Mouse (Mus musculus): ENCODE results near the gene Fbxl17. TPM values are rescaled to one million over a fixed set of nuclear protein-coding genes. Genes with fewer than 3 reads are reported as not detected.

Gene Fbxl17
- total RNA-seq, 2 experiments from 2014 or later = 39.8 to 43.7 TPM

DNA sequence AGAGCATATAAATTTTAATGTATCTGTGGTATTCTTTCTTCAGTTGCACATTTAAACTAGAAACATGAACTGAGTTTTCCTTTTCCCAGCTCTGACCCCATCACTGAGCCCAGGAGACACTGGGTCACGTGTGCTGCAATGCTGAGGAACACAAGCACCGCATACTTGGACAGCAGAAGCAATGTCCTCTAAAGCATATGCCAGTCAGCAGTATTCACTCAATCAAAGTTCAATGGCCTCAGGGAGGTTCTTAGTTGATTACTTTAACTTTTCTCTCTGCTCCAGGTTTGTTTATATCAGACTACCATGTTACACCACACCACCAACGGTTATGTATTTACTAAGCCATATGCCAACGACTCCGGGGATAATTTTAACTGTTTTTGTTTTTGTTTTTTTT, 318.2 kb downstream of the Fbxl17 start:
- intact Hi-C loops (cut with DNase I) = no loop called here
- no peak for DNase-seq

DNA sequence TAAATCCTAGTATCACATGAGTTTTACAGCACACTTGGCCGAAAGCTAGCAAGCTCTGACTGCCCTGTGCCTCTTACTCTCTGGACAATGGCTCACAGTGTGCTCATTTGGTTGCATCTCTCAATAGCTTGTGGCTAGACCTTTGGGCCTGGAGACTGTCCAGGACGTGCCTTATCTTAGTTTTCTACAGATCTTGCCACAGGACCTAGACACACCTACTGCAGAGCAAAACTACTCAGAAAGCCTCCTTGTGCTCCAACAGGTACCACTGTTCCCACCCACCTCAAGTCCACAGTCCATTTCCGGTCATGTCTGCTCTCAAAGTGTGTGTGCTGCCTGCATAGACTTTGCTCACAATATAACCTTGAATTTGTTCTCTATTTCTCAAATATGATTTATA, 319.8 kb downstream of the Fbxl17 start:
- no peak for DNase-seq
- intact Hi-C loops (cut with DNase I) = no loop called here

GRCm38 (mm10) chr17:63178331-63178730, 321.5 kb downstream of the Fbxl17 start:
- DNase-seq = no peak
- intact Hi-C loops (cut with DNase I) = no loop called here

- DNase-seq = no peak
- intact Hi-C loops (cut with DNase I) = no loop called here
Measured at GRCm38 (mm10) chr17:63176411-63176810, 323.4 kb downstream of the Fbxl17 start.

- intact Hi-C loops (cut with DNase I) = no loop called here
- DNase-seq = no peak
Measured at GRCm38 (mm10) chr17:63172697-63173096, 327.1 kb downstream of the Fbxl17 start.

GRCm38 (mm10) chr17:63171890-63172491, 327.8 kb downstream of the Fbxl17 start:
- no peak for DNase-seq
- intact Hi-C loops (cut with DNase I) = no loop called here

GRCm38 (mm10) chr17:63171264-63171663, 328.6 kb downstream of the Fbxl17 start:
- intact Hi-C loops (cut with DNase I) = no loop called here
- no peak for DNase-seq

DNA sequence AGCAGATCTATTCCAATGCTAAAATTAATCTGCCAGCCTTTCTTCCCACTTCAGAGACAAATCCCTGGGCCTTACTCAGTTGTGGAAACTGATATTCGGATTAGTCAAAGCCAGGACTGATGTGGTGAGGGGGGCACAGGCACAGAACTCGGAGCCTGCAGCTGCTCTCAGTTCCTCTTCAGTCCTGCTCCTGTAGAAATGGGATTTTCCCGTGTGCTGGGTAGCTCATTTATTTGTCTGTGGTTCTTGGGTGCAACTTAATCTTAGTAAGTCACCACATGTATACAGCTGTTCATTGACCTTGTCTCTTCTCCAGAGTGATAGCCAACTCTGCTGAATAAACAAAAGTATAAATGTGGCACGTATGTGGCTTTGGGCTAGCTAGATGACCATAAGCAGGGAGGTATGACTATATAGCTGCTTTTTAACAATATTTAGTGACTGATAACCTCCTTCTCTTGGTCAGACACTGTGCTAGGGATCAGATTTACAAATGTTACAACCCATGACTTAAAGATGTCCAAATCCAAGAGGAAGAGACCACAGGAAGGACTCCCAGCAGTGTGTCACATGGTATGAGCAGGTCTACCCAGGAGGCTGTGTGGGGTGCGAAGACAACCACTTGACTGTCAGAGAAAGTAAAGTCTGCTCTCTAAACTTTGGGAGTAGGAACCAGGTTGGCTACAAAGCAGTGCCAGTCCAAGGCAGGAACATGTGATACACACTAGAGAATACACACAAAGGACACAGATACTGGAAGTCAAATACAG, 331.6 kb downstream of the Fbxl17 start:
- intact Hi-C loops (cut with DNase I) = no loop called here

DNA sequence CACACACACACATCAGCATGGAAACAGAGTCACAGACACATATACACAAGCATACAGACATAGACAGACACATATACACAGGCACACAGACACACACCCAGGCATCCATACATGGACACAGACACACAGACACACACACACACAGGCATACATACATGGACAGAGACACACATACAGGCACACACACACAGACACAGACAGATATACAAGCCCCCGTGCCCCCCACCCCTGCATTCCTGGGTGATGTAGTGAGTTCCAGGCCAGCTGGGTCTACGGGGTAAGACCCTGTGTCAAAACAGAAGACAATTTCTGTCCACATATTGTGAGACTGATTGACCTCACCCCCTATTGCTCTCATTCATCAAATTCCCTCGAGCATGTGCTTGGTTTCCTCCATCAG, 332.6 kb downstream of the Fbxl17 start:
- intact Hi-C loops (cut with DNase I) = no loop called here
- no peak for DNase-seq

More for the DNA sequence above, 331.6 kb downstream of the Fbxl17 start:
- DNase-seq = no peak

GRCm38 (mm10) chr17:63166692-63167091, 333.1 kb downstream of the Fbxl17 start:
- intact Hi-C loops (cut with DNase I) = no loop called here
- DNase-seq = no peak

DNA sequence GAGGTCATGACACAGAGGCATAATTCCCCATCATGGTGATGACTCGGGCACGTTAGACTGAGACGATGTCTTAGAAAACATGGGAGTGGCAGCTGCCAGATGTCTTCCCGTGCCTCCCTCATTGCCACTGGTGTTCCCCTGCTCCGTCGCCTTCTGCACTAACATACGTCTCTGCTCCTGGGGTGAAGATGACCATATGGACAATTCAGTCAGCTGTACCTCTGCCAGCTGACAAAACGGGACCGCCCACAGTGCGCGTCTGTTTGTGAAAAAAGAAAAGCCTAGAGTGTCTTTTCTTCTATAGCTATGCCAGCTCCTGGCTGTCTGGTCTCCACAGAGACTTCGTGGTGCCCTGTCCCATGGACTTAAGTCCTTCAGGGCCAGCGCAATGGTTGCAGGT, 334.0 kb downstream of the Fbxl17 start:
- DNase-seq = no peak
- intact Hi-C loops (cut with DNase I) = no loop called here

- no peak for DNase-seq
- intact Hi-C loops (cut with DNase I) = no loop called here
Measured at GRCm38 (mm10) chr17:63164289-63164688, 335.5 kb downstream of the Fbxl17 start.

DNA sequence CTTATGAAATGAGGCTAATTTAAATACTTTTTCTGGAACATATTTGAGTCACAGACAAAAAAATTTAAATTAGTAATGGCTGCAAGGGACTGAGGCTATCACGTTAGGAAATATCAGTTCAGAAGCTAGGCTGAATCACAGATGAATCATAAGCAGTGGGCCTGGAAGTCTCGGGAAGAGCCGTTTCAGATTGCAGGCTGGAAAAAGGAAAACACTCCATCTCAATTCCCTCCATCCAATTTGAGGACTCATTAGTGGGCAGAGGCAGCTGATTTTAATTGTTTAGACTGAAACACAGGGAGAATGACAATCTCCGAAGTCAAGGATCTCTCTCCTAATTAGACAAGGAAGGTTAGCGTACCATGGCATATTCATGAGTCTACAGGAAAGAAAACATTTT, 337.9 kb downstream of the Fbxl17 start:
- no peak for DNase-seq
- intact Hi-C loops (cut with DNase I) = no loop called here

DNA sequence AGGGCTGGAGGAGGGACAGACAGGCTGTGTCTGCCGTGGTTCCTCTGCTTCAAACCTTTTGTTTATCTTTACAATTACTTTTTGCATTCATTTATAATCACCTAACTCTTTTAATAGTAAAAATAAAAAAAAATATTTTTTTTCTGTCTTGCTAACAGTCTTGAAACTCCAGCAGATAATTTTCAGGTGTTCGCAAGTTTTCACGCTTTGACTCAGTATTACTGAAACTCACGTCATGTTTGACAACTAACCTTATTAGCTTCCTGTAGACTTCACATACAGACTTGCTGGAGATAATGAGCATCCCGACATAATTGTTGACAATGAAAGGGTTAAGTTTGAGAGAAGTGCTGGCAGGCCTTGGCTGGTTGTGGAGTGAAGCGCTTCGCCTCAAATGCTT, 340.6 kb downstream of the Fbxl17 start:
- no peak for DNase-seq
- intact Hi-C loops (cut with DNase I) = no loop called here

GRCm38 (mm10) chr17:63158436-63158835, 341.4 kb downstream of the Fbxl17 start:
- DNase-seq = no peak
- intact Hi-C loops (cut with DNase I) = no loop called here

DNA sequence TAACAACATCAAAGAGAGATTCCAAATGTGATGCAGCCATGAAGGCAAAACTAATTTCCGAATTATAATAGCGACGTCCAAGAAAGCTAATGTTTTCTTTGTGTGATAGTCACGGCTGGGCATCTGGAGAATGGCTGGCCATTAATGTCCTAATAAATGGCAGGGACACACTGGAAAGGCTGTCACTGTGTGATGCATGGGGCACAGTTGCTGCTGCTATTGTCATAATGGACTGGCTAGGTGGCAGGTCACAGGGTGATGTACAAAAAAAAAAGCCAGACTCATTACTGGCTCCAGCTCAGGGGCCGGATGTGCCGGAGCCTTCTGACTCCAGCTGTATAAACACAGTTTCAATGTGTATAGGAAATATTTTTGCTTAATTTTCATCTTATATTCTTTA, 341.9 kb downstream of the Fbxl17 start:
- intact Hi-C loops (cut with DNase I) = no loop called here
- DNase-seq = no peak

- DNase-seq = no peak
- intact Hi-C loops (cut with DNase I) = no loop called here
Measured at GRCm38 (mm10) chr17:63157019-63157418, 342.8 kb downstream of the Fbxl17 start.

GRCm38 (mm10) chr17:63146514-63146913, 353.3 kb downstream of the Fbxl17 start:
- no peak for DNase-seq
- intact Hi-C loops (cut with DNase I) = no loop called here

GRCm38 (mm10) chr17:63145751-63146491, 353.9 kb downstream of the Fbxl17 start:
- intact Hi-C loops (cut with DNase I) = no loop called here
- no peak for DNase-seq

GRCm38 (mm10) chr17:63145311-63145741, 354.5 kb downstream of the Fbxl17 start:
- intact Hi-C loops (cut with DNase I) = no loop called here

DNA sequence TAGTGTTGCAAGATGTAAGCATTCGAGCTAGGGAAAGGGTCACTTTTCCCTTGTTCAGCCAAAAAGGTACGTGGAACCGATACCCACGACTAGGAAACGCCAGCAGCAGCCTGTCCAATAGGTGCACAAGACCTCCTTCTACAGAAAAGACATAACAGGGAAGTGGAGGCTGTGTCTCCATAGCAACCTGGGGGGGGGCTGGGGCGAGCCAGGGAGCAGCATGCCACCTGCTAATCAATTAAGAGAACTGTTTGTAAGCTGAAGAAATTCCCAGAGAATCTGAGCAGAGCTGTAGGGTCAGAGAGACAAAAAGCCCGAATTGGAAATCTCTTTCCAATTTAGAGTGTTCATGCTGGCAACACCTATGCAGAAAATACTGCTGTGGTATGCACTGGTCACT, 356.0 kb downstream of the Fbxl17 start:
- no peak for DNase-seq
- intact Hi-C loops (cut with DNase I) = no loop called here

More at GRCm38 (mm10) chr17:63145311-63145741, 354.5 kb downstream of the Fbxl17 start:
- DNase-seq = no peak

GRCm38 (mm10) chr17:63134805-63135204, 365.0 kb downstream of the Fbxl17 start:
- intact Hi-C loops (cut with DNase I) = no loop called here
- no peak for DNase-seq

Data from gastrocnemius, postnatal 36 days (tissue).